Comparison of ENCODE assay signal across 8 mouse cellular contexts in the genomic region with DNA sequence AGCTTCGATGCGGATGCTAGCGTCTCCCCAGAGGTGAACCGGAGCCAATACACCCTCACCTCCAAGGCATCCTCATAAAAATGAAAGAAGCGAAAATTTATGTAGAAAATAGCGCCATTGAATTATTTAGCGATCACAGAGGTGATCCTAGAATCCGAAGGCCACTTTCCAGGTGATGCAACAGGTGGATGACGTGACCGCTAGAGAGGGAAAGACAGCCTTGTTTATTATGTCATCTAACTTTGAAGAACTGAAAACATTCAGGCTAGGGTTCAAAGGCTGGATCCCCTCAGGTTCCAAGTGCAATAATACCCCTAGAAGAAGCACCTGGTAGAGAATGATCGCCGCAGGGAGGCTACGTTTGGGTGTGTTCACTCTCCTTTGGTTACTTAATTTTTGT. TPM values are rescaled to one million over a fixed set of nuclear protein-coding genes. Genes with fewer than 3 reads are reported as not detected.
A peak's percentile ranks its signal among the peaks of the same experiment; 100 is the strongest.
DNase-seq lines count a peak whose midpoint lies in the region; ATAC-seq lines count a peak whose summit lies in the region.

No protein-coding gene starts in this region.

- peak overlapping the region in 1 of 2 experiments; percentile 47; a peak in 1 of 4 replicates for H3K27ac ChIP-seq in heart, embryonic 14.5 days (replicated peaks in 1 of 2; ENCODE audit: control insufficient read depth in 1 of 2, insufficient read depth in 1 of 2, low read depth in 2 of 2, low read length in 2 of 2)
- no peak overlapping the region for H3K27ac ChIP-seq in brown adipose tissue, adult 24 weeks (replicated peaks; ENCODE audit: low read depth, low read length)
- H3K27ac ChIP-seq in limb, embryonic 11.5 days (replicated peaks; ENCODE audit: low read depth, low read length) = no peak overlapping the region
- H3K27ac ChIP-seq in midbrain, embryonic 14.5 days (replicated peaks; ENCODE audit: low read depth, low read length) = no peak overlapping the region

- WGBS in heart, embryonic 14.5 days = 6% methylated on average over 13 of the region's 13 CpGs
- 11% methylated on average over 13 of the region's 13 CpGs for WGBS in limb, embryonic 11.5 days
- 10% methylated on average over 13 of the region's 13 CpGs for WGBS in midbrain, embryonic 14.5 days

- peak overlapping the region; percentile 73 for H3K9ac ChIP-seq in heart, embryonic 14.5 days (ENCODE audit: low read length)
- no peak overlapping the region for H3K9ac ChIP-seq in limb, embryonic 11.5 days (ENCODE audit: low read length)
- peak overlapping the region; percentile 32; the same call in 1 of the 2 replicates for H3K9ac ChIP-seq in midbrain, embryonic 14.5 days (replicated peaks; ENCODE audit: low read length)

- H3K4me2 ChIP-seq in heart, embryonic 14.5 days (ENCODE audit: low read length) = peak overlapping the region; percentile 81
- peak overlapping the region; percentile 44 for H3K4me2 ChIP-seq in limb, embryonic 11.5 days (ENCODE audit: low read depth, severe bottlenecking)
- peak overlapping the region; percentile 56 for H3K4me2 ChIP-seq in midbrain, embryonic 14.5 days (ENCODE audit: low read length)

- H3K36me3 ChIP-seq in heart, embryonic 14.5 days (ENCODE audit: control insufficient read depth, insufficient read depth, low read length) = 0 out of 2 replicates have a peak, but pooled peaks cover 2% of the 10 kb centered on the region
- H3K36me3 ChIP-seq in limb, embryonic 11.5 days (ENCODE audit: control insufficient read depth, insufficient read depth, low read length) = no peaks in the 10 kb centered on the region
- no peaks in the 10 kb centered on the region for H3K36me3 ChIP-seq in midbrain, embryonic 14.5 days (ENCODE audit: control insufficient read depth, insufficient read depth, low read length)

- H3K9me3 ChIP-seq in heart, embryonic 14.5 days (ENCODE audit: control insufficient read depth, low read length) = no peaks in the 10 kb centered on the region
- H3K9me3 ChIP-seq in limb, embryonic 11.5 days (ENCODE audit: control insufficient read depth, low read length) = no peaks in the 10 kb centered on the region
- H3K9me3 ChIP-seq in midbrain, embryonic 14.5 days (ENCODE audit: control insufficient read depth, low read length) = no peaks in the 10 kb centered on the region

- peaks cover 0 to 19% of the 10 kb centered on the region in 2 experiments; a peak in 2 of 4 replicates for H3K4me1 ChIP-seq in heart, embryonic 14.5 days (ENCODE audit: control insufficient read depth in 2 of 2, insufficient read depth in 2 of 2, low read length in 2 of 2)
- H3K4me1 ChIP-seq in brown adipose tissue, adult 24 weeks (ENCODE audit: control insufficient read depth, insufficient read depth, insufficient read length, low read length) = peaks cover 3% of the 10 kb centered on the region; the same call in 1 of the 2 replicates
- H3K4me1 ChIP-seq in limb, embryonic 11.5 days (ENCODE audit: control insufficient read depth, insufficient read depth, low read length) = no peaks in the 10 kb centered on the region
- peaks cover 16% of the 10 kb centered on the region; the same call in 1 of the 2 replicates for H3K4me1 ChIP-seq in midbrain, embryonic 14.5 days (ENCODE audit: control insufficient read depth, insufficient read depth, low read length)

- no peak for DNase-seq in heart, postnatal 14 days
- DNase-seq in gonadal fat pad, adult 2 months (ENCODE audit: low read depth) = peak; percentile 24
- no peak for DNase-seq in limb, embryonic 11.5 days (ENCODE audit: low spot score)
- peak; percentile 50 for DNase-seq in midbrain, embryonic 14.5 days
- DNase-seq in ovary, postnatal 36 days (ENCODE audit: low spot score) = no peak
- DNase-seq in gastrocnemius, adult 8-10 months (ENCODE audit: low spot score in 2 of 2) = no peak

- no peaks in the 10 kb centered on the region for H3K27me3 ChIP-seq in heart, embryonic 14.5 days (ENCODE audit: control insufficient read depth, insufficient read depth, low read length)
- no peaks in the 10 kb centered on the region for H3K27me3 ChIP-seq in limb, embryonic 11.5 days (ENCODE audit: control insufficient read depth, insufficient read depth, low read length)
- H3K27me3 ChIP-seq in midbrain, embryonic 14.5 days (ENCODE audit: control insufficient read depth, insufficient read depth, low read length) = no peaks in the 10 kb centered on the region

- ATAC-seq in heart, embryonic 14.5 days (ENCODE audit: insufficient number of reproducible peaks, insufficient read depth, low FRiP score, low read depth) = no peak
- no peak for ATAC-seq in limb, embryonic 11.5 days (ENCODE audit: insufficient number of reproducible peaks, low FRiP score, low TSS enrichment, low read depth)
- no peak for ATAC-seq in midbrain, embryonic 14.5 days (ENCODE audit: low FRiP score, low TSS enrichment)

- H3K4me3 ChIP-seq in heart, embryonic 14.5 days (ENCODE audit: control insufficient read depth in 1 of 2, insufficient read depth in 1 of 2, low read depth in 1 of 2, low read length in 2 of 2) = peak overlapping the region; percentile 47 to 49
- peak overlapping the region; percentile 52 for H3K4me3 ChIP-seq in brown adipose tissue, adult 24 weeks (ENCODE audit: insufficient read depth, low read depth, low read length)
- H3K4me3 ChIP-seq in limb, embryonic 11.5 days (ENCODE audit: low read depth, low read length) = peak overlapping the region; percentile 22
- H3K4me3 ChIP-seq in midbrain, embryonic 14.5 days (replicated peaks; ENCODE audit: low read depth, low read length) = peak overlapping the region; percentile 33

- intact Hi-C loops in heart, postnatal 14 days (cut with DNase I) = loop anchor here (5.0 kb wide), 2 partner anchors 129 to 206 kb away; a partner anchor contains a TSS

RNA-seq across cellular contexts. Expression of a gene that starts 1.2 kb away (rescaled TPM):
- polyA plus RNA-seq in heart, embryonic 14.5 days (2014; fragmentation: Nextera tagmentation; extraction: Ambion mirVana) = 25.9 and 30.7 TPM in 2 replicates
- total RNA-seq in heart, postnatal 14 days (2021) = 10 to 100 TPM; 19.9 to 21.1 TPM
- 7.0 and 7.7 TPM in 2 replicates for polyA plus RNA-seq in brown adipose tissue, adult 24 weeks (2012; ENCODE audit: insufficient read depth, insufficient read length, missing spikeins)
- polyA plus RNA-seq in gonadal fat pad, adult 2 months (2012; rRNA removed) = 8.7 and 8.9 TPM in 2 replicates
- polyA plus RNA-seq in limb, embryonic 11.5 days (2014; fragmentation: Nextera tagmentation; extraction: Ambion mirVana) = 14.7 and 15.6 TPM in 2 replicates
- 21.8 and 22.9 TPM in 2 replicates for polyA plus RNA-seq in midbrain, embryonic 14.5 days (2014; fragmentation: Nextera tagmentation; extraction: Ambion mirVana)
- total RNA-seq in gastrocnemius, adult 8-10 months (2022) = 10 to 100 TPM; 33.8 to 42.0 (median 34.6) TPM

Comparison
In these comparisons a context has a peak if more than half of its experiments do, and no peak if none do; other contexts are left out.
1. DNase-seq: peak in gonadal fat pad, adult 2 months (single experiment) and midbrain, embryonic 14.5 days (single experiment); none in heart, postnatal 14 days (0 of 2), limb, embryonic 11.5 days (single experiment), ovary, postnatal 36 days (single experiment) and gastrocnemius, adult 8-10 months (0 of 2).
2. Peak in every context shown above with its lines, with median percentiles within 50 percentile points of each other: H3K4me2 ChIP-seq and H3K4me3 ChIP-seq.